In the genomic region with DNA sequence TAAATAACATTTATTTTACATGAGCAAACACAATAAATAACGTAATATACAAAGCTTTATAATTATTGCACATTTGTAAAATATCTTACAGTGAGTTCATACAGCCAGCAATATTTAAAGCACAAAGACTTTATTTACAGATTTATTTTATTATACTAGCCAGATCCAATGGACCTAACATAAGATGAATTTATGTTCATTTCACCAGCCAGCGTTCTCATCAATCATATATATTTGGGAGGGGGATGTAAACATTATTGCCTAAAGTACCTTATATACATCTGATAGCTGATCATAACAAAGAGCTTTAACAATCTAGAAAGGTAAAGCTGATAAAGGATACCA, we compare ENCODE assay signal across 28 mouse cellular contexts. TPM values are rescaled to one million over a fixed set of nuclear protein-coding genes. Genes with fewer than 3 reads are reported as not detected.
"Had no signal": no experiment of that assay in that cellular context is flagged by ENCODE, and none has a peak within 500 bp of the region (broad histone marks: within the 10 kb centered on the region; RNA-seq: fewer than 3 reads in every experiment).

No protein-coding gene starts in this region.

- ATAC-seq: hindbrain, embryonic 16.5 days; inflammation-experienced regulatory T-cells, adult 6 months; intestine, embryonic 15.5 days; intestine, postnatal 0 days had no signal

- H3K36me3 ChIP-seq: heart, embryonic 10.5 days; heart, embryonic 12.5 days; hindbrain, embryonic 10.5 days; hindbrain, embryonic 12.5 days; intestine, embryonic 15.5 days; limb, embryonic 10.5 days had no signal

- H3K9ac ChIP-seq: heart, embryonic 12.5 days; hindbrain, embryonic 12.5 days; hindbrain, embryonic 14.5 days; intestine, embryonic 15.5 days; limb, embryonic 12.5 days had no signal

- DNase-seq: gastrocnemius, adult 2 months; gastrocnemius, postnatal 10 days; gastrocnemius, postnatal 25 days; heart, adult 18-20 months; heart, postnatal 4 days; kidney, adult 18-20 months; kidney, adult 8-10 months; kidney, postnatal 10 days; kidney, postnatal 25 days; kidney, postnatal 4 days; liver had no signal

- H3K27ac ChIP-seq: gastrocnemius, adult 2 months; heart, embryonic 10.5 days; hindbrain, embryonic 10.5 days; hindbrain, embryonic 14.5 days; intestine, embryonic 15.5 days; layer of hippocampus, adult 2 months; left cerebral cortex, adult 2 months; limb, embryonic 10.5 days had no signal

- H3K4me3 ChIP-seq: gastrocnemius, adult 2 months; heart, embryonic 10.5 days; heart, embryonic 12.5 days; hindbrain, embryonic 10.5 days; hindbrain, embryonic 12.5 days; intestine, embryonic 15.5 days; layer of hippocampus, adult 2 months; left cerebral cortex, adult 2 months; limb, embryonic 10.5 days had no signal

- H3K9me3 ChIP-seq: heart, embryonic 10.5 days; heart, embryonic 12.5 days; hindbrain, embryonic 10.5 days; hindbrain, embryonic 12.5 days; intestine, embryonic 15.5 days; limb, embryonic 10.5 days; limb, embryonic 12.5 days had no signal

- H3K4me2 ChIP-seq: heart, embryonic 12.5 days; hindbrain, embryonic 12.5 days; intestine, embryonic 15.5 days; liver, embryonic 11.5 days had no signal

RNA-seq across cellular contexts. Expression of a gene that starts 6.4 kb away (rescaled TPM):
- polyA plus RNA-seq: heart, embryonic 10.5 days; heart, embryonic 12.5 days; heart, embryonic 14.5 days; heart, embryonic 16.5 days; inflammation-experienced regulatory T-cells, adult 6 months; intestine, postnatal 0 days; kidney, embryonic 14.5 days had no signal

RNA-seq across cellular contexts. Expression of a gene that starts 15.1 kb away (rescaled TPM):
- polyA plus RNA-seq: heart, embryonic 14.5 days; heart, embryonic 16.5 days; hindbrain, embryonic 10.5 days; hindbrain, embryonic 12.5 days; hindbrain, embryonic 16.5 days; inflammation-experienced regulatory T-cells, adult 6 months; intestine, postnatal 0 days had no signal

RNA-seq across cellular contexts. Expression of a gene that starts 21.8 kb away (rescaled TPM):
- polyA plus RNA-seq: heart, embryonic 14.5 days; heart, embryonic 16.5 days; hindbrain, embryonic 10.5 days; hindbrain, embryonic 12.5 days; hindbrain, embryonic 14.5 days; hindbrain, embryonic 16.5 days; inflammation-experienced regulatory T-cells, adult 6 months had no signal

RNA-seq across cellular contexts. Expression of a gene that starts 26.4 kb away (rescaled TPM):
- polyA plus RNA-seq: heart, embryonic 12.5 days; heart, embryonic 14.5 days; heart, embryonic 16.5 days; hindbrain, embryonic 10.5 days; hindbrain, embryonic 12.5 days; hindbrain, embryonic 14.5 days; hindbrain, embryonic 16.5 days had no signal

RNA-seq across cellular contexts. Expression of a gene that starts 38.8 kb away (rescaled TPM):
- polyA plus RNA-seq: heart, embryonic 12.5 days; heart, embryonic 14.5 days; heart, embryonic 16.5 days; hindbrain, embryonic 10.5 days; hindbrain, embryonic 12.5 days; hindbrain, embryonic 14.5 days; hindbrain, embryonic 16.5 days; inflammation-experienced regulatory T-cells, adult 6 months had no signal
